Mouse (Mus musculus) spleen, adult 18-20 months (tissue): Measurements from ENCODE around the gene Pgm5.

Experiments
- DNase-seq, 2 experiments: peaks; one replicate each; pipeline ENCODE4 v3.0.0; 2022; ENCODE audit warnings: mixed read lengths in 2 of 2

Gene Pgm5

GRCm38 (mm10) chr19:24865436-24865835 lies 3.8 kb upstream of the Pgm5 start:
- no peak for DNase-seq

DNA sequence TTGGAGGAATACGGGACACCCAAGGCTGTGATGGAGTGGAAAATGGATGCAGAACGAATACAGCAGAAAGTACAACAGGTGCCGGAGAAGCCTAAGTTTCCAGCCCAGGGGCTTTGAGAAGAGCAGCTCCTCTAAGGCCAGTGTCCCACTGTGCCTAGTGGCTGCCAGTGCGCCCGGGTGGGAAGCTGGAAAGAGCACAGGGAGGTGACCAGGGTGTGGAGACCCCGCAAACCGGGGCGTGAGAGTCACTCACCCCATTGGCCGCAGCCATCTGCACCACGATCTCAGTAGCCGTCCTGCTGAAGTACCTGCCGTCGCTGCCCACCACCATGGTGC lies 411 bp downstream of the Pgm5 start:
- DNase-seq = no peak

DNA sequence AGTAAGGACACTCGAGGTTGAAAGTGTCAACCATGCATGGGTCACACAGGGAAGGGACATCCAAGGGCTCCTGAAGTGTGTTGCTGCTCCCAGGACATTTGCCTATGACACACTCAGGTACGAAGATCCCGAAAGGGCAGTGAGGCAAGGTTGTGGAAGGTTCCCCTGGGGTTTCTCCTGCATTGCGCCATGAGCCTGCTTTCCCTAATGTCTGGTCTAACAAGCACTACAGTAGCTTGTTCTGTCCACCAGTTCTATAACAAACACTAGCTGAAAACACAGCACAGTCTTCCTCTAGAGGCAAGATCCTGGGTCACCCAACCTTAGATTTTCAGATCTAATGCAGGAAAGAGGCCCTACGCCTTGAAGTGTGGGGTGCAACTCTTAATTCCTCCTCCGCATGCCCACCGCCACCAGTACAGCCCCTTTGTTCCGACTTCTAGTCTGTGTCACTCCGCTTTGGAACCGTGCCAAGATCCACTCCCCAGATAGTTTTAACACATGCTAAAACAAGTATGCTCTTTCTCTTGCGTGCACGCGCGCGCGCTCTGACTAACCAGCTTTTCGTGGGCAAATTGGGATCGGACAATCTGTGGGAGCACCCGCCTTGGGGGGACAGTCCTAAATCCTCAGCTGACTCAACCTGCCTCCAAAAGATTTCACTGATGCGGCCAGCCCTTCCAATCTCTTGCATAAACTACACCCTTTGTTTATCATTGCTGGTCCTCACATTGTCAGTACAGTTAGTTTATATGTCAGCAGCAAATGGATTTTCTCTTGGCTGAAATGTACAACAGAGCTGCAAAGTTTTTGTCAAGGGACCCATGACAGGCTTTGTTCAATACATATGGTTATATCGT lies 10.0 kb downstream of the Pgm5 start:
- DNase-seq = no peak

DNA sequence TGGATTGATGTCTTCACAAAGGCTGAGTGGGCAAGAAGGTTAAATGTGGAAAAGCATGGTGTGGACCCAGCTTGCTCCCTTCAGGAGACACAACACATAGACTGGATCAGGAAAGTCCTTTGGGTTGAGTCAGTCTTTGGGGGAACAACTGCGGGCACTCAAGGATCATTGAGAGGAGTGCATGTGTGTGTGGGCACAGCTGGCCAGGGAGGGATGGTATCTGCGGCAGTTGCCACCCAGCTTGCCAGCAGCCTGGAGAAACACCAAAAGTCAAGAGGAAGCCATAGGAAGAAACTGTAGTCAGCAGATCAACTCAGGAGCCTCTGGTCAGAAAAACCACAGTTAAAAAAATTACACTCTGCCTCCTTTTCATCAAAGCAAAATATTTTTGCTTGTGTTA lies 12.8 kb downstream of the Pgm5 start:
- DNase-seq = no peak

- no peak for DNase-seq
Observed at GRCm38 (mm10) chr19:24848345-24848744, 13.3 kb downstream of the Pgm5 start.

DNA sequence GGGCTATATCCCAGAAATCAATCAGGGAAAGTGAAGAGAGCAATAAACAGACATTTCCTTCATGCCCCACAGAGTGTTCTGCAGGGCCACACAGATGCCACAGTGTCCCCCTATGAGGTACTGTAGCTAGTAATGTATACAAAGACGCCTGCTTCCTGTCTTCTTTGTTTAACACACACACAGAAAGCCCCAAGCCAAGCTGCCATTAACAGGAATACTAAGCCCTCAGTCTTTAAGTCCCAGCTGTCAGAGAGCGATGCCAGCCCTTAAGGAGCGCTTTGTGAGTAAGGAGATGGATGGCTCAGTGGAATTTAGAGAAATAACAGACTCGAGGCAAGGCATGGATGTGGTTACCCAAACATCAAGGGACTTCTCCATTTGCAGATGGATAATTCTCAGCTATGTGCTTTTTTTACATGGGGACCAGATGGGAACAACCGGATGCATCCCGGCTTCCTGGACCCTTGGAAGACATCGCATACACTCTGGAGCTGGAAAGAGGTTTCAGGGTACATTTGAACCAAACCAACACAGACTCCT lies 16.6 kb downstream of the Pgm5 start:
- DNase-seq = no peak

DNA sequence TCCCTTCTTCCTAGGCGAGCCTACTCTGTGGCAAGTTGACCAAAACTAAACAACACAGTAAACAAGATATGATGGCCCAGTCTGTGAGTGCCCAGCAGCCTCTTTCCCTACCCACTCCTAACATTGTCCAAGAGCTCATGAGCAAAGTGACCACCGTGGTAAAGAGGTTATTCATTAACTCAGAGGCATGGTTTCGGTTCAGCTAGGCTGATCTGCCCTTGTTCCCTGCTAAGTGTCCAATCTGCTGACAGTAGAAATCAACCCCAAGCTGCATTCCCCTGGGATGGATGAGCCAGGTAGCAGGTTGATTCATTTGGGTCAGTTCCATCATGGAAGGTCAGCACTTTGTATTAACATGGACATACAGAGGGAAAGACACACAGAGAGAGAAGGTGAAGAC lies 19.6 kb downstream of the Pgm5 start:
- no peak for DNase-seq

- DNase-seq = no peak
Observed at GRCm38 (mm10) chr19:24824517-24824916, 37.1 kb downstream of the Pgm5 start.

GRCm38 (mm10) chr19:24815661-24816221 lies 45.9 kb downstream of the Pgm5 start:
- no peak for DNase-seq

GRCm38 (mm10) chr19:24812861-24813293 lies 48.8 kb downstream of the Pgm5 start:
- no peak for DNase-seq

DNA sequence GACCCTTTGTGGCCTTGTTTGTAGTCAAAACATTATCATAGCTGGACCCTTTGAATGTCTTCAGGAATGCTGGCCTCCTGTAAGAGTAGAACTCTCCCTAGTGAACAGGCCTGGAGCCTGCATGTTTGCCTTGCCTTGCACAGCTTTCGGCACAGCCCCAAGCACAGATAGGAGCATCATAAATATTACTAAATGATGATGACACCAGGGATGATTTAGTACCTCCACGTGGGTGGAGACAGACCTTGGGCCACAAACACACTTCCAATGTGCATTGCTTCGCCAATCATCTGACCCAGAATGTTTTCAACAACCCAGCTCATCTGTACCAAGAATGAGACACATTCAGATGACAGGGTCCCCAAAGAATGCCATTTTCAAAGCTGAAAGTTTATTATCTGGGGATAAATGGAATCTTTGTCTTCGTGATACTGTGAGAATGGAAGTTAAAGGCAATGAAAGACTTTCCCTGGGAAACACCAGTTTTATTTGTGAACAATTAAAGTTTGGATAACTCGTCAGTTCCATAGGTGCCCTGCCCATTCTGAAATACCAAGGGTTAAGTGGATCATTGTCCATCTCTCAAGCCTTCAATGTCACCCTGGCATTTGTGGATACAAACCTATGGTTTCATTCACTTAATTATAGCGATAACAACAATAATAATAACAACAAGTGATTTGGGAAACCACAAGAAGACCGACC lies 49.4 kb downstream of the Pgm5 start:
- DNase-seq = no peak

DNA sequence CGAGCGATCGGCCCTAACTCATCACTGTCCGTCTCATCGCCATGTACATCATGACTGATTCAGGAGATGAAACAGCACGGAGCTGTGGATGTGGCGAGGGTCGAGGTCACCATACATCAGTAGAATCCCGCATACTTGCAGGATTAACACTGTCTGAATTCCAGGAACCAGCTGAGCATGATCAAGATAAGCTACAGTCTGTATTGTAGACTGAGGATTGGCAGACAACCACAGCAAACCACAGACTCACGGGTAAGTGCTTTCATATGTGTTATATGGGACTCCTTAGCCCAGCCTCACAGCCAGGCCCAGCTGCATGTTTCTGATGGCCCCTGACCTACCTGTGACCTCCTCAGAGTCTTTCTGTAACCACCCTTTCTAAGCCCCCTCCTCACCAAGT lies 50.2 kb downstream of the Pgm5 start:
- no peak for DNase-seq

GRCm38 (mm10) chr19:24806013-24806412 lies 55.6 kb downstream of the Pgm5 start:
- DNase-seq = no peak

DNA sequence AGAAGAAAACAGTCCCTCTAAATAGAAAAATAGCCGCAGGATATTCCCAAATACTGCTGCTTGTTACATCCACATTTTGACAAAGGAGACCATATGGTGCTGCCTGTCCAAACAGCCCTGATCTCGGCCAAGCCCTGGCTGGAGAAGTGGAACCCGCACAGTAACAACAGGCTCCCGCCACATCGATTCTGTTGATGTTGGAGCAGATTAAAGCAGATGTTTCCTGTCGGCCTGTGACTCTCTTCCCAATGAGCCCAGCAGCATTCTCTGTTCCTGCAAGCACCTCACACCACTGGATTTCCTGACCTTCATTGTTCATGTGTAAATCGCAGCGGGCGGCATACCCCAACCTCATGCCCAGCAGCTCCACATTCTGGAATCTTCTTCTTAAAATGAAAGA lies 64.0 kb downstream of the Pgm5 start:
- DNase-seq = no peak

- DNase-seq = no peak
Observed at GRCm38 (mm10) chr19:24794350-24794749, 67.3 kb downstream of the Pgm5 start.

DNA sequence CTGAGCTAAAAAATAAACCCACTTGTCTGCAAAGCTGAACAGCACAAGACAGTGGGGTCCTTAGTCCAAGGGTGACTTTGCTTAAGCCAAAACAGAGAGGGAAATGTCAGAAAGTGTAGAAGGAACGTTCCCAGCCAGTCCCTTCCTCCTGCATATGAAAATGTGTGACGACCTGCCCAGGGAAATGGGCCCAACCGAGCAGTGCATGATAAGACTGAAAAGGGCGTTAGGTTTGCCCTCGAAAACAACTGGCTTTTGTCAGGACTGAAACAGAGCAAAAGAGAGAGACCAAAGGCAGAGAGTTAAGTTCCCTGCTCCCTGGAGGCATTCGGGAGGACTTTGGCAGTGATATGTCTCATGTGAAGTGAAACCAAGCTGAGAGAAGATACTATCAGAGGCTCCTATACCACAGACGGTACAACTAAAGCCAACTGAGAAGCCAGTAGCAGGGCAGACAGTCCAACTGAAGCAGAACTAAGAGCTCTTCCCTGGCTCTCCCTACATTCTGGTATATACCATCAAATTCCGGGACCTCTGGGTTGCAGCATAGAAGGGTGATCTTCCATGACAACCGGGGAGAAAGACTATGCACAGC lies 68.0 kb downstream of the Pgm5 start:
- DNase-seq = no peak

GRCm38 (mm10) chr19:24792876-24793275 lies 68.8 kb downstream of the Pgm5 start:
- DNase-seq = no peak

DNA sequence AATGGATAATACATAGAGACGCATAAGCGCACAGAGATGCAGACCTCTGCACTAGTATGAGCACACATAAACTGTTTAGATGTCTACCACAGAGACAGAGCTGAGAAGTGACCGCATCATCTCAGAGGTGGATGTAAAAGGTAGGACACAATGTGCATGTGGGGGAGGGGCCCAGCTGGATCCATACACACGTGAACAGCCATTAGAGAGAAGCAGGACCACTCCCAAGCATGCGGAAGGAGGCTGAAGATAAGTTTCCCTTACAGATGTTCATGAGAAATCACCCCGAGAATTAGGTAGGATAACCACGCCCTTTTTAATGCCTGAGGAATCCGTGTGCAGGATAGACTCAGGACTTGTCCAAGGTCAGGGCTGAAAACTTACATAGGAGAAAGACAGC lies 75.8 kb downstream of the Pgm5 start:
- DNase-seq = no peak

DNA sequence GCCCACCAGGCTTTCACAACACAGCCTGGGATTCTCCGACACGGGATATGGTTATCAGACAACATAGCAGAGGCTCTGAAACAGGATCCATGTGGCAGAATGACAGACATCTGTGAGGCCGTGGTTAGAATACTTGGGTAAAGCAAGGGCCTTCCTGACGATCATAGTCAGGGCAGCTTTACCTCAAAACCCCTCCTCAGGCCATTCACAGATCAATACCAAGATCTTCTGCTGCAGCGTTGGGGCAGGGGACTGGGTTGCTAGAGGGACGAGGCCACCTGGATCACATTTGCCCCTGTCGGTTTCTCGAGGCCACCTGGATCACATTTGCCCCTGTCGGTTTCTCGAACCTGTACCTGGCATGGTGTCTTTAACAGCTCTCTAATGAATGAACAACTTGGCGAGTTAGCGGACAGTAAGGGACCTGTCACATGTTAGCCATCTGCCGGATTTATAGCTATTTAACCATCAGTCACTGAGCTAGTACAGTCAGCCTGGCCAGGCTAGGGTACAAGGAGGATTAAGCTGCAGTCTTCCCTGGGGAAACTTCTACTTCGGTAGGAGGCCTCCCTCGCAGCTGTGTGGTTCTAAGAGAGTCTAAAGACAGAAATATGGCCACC lies 76.5 kb downstream of the Pgm5 start:
- DNase-seq = no peak

GRCm38 (mm10) chr19:24783736-24784135 lies 77.9 kb downstream of the Pgm5 start:
- DNase-seq = no peak

DNA sequence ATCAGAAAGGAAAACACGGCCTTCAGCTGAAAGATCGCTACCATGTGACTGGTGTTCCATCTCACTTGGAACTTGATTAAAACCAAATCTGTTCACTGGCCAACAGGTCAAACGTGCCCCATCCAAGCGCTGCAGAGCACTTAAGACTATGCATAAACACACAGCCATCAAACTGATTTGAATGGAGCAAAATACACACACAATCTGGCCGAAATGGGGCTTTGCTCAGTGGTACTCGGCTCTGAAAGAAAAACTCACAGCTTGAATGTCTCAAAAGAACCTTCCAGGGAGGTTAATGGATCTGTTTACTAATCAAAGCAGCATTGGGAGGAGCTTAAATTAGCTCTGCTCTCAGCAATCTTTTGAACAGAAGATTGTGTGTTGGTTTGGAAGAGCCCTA lies 81.7 kb downstream of the Pgm5 start:
- DNase-seq = no peak

DNA sequence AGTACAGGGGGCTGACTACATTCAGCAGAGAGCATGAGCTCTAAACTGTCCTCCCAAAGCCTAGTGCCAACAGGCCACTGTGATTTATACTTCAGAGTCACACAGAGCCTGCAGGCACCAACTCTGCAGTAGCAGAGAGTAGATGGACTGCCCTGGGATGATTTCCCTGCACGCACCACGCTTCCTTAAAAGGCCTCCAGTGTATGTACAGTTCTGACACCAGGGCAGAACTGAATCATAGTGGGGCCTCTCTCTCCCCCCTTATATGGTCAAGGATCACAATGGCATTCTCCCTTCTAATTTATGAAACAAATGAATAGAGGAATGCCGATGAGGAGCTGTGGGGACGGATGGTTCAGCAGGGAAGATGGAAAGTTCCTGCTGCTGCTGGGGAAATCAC lies 91.3 kb downstream of the Pgm5 start:
- no peak for DNase-seq

GRCm38 (mm10) chr19:24767401-24767800 lies 94.3 kb downstream of the Pgm5 start:
- DNase-seq = no peak
